Mouse (Mus musculus) E14TG2a.4 (cell line): Measurements from ENCODE around the gene Yipf1.

Experiments
- CTCF ChIP-seq: conservative IDR thresholded peaks from 2 replicates; pipeline ENCODE4 v1.5.1; 2014; ENCODE audit warnings: low read length
- NANOG ChIP-seq: IDR thresholded peaks from 2 replicates; pipeline ENCODE4 v1.6.1; 2014; ENCODE audit warnings: borderline replicate concordance, low read length, mixed read lengths

GRCm38 (mm10) chr4:107302221-107302620, 11.9 kb upstream of the Yipf1 start:
- TF ChIP-seq CTCF: no peak
- TF ChIP-seq NANOG: no peak
